Mouse (Mus musculus): Measurements from ENCODE around the gene S1pr4. TPM values are rescaled to one million over a fixed set of nuclear protein-coding genes. Genes with fewer than 3 reads are reported as not detected.

S1pr4 gene
- polyA plus RNA-seq, 1 experiment from 2014 or later = 1.7 TPM

DNA sequence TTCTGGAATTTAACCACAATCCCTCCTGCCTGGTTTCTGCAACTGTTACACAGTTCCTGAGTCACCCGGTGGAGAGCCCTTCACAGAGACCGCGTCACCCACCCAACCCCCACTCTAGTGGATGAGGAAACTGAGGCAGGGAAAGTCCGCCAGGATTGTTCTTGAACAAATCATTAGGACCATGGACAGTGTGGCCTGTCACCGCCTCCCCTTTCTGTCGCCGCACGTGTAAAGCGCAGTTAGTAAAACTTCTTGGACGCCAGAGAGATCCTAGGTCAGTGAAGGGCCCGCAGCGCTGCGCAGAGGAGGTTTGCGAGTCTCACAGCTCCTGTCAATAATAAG lies 47.0 kb downstream of the S1pr4 start:
- Histone ChIP-seq H3K27ac (ENCODE audit: low read length) (no peak overlapping the region), H3K9ac (replicated peaks; ENCODE audit: low read length) (no peak overlapping the region), H3K27me3 (ENCODE audit: insufficient read depth, low read length) (peaks cover 79% of the 10 kb centered on the region), H3K9me3 (ENCODE audit: low read length) (no peaks in the 10 kb centered on the region), H3K4me1 (ENCODE audit: insufficient read depth, low read length) (0 out of 2 replicates have a peak, but pooled peaks cover 3% of the 10 kb centered on the region), H3K4me2 (replicated peaks; ENCODE audit: low read depth, low read length) (no peak overlapping the region), H3K4me3 (ENCODE audit: low read length) (no peak overlapping the region), H3K36me3 (ENCODE audit: insufficient read depth, low read length) (no peaks in the 10 kb centered on the region)
- WGBS = 4% methylated on average over 14 of the region's 14 CpGs
- ATAC-seq (ENCODE audit: low FRiP score, low TSS enrichment) = no peak

DNA sequence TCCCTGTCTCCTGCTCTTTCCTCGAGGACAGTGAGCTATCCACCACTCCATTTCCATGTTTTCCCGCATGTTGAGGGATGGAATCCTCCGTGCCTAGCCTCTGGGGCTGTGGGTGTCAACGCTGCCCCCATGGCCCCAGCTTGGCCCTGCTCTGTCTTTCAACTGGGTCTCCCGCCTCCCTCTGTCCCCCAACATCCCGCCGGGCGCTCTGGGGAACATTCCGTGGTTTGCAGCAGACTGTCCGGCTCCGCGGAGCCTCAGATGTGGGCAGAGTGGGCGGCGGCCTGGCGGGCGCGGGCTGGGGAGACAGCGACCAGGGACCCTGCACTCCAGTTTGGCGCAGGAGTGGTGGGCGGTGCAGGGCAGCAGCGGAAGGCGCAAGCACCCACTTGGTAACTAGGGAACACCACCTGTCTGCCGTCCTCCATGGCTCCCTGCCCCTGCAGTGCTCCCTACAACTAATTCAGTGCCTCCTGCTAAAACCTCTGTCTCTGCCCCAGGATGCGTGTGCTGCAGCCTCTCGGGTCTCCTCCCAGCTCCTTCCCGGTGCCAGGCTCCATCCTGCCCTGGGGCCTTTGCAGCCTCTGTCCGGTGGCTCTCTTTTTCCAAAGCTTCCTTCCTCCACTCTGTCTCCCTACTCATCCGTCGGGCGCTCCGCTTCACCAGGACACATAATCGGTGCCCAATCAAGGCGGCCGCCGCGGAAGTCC lies 47.5 kb downstream of the S1pr4 start:
- Histone ChIP-seq H3K36me3 (ENCODE audit: insufficient read depth, low read length) (no peaks in the 10 kb centered on the region), H3K27ac (ENCODE audit: low read length) (no peak overlapping the region), H3K4me2 (replicated peaks; ENCODE audit: low read depth, low read length) (no peak overlapping the region), H3K4me1 (ENCODE audit: insufficient read depth, low read length) (0 out of 2 replicates have a peak, but pooled peaks cover 3% of the 10 kb centered on the region), H3K27me3 (ENCODE audit: insufficient read depth, low read length) (peaks cover 74% of the 10 kb centered on the region), H3K9me3 (ENCODE audit: low read length) (no peaks in the 10 kb centered on the region), H3K4me3 (ENCODE audit: low read length) (no peak overlapping the region), H3K9ac (replicated peaks; ENCODE audit: low read length) (0 out of 2 replicates have a peak overlapping the region, but pooled peaks have one; percentile 7)
- peak; percentile 6; the same call in 1 of the 2 replicates for ATAC-seq (ENCODE audit: low FRiP score, low TSS enrichment)
- 10% methylated on average over 35 of the region's 36 CpGs for WGBS

DNA sequence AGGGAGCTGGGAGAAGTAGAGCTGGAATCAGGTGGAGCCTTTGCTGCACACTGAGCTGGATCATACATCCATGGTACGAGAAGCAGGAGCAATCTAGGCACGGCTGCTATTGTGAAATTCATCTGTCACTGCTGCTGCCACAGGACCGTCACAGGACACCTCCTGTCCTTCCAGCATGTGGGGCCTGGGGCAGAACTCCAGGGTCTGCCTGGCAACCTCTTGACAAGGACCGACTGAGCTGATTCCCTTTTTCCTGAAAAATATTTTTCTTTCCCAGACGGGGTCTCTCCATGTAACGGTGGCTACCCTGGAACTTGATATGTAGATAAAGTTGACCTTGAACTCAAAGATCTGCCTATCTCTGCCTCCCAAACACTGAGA lies 48.6 kb downstream of the S1pr4 start:
- Histone ChIP-seq H3K9me3 (ENCODE audit: low read length) (no peaks in the 10 kb centered on the region), H3K27me3 (ENCODE audit: insufficient read depth, low read length) (peaks cover 63% of the 10 kb centered on the region), H3K9ac (replicated peaks; ENCODE audit: low read length) (no peak overlapping the region), H3K4me3 (ENCODE audit: low read length) (no peak overlapping the region), H3K36me3 (ENCODE audit: insufficient read depth, low read length) (no peaks in the 10 kb centered on the region), H3K4me1 (ENCODE audit: insufficient read depth, low read length) (0 out of 2 replicates have a peak, but pooled peaks cover 3% of the 10 kb centered on the region), H3K4me2 (replicated peaks; ENCODE audit: low read depth, low read length) (no peak overlapping the region), H3K27ac (ENCODE audit: low read length) (no peak overlapping the region)
- no peak for ATAC-seq (ENCODE audit: low FRiP score, low TSS enrichment)
- 30% methylated on average over 6 of the region's 6 CpGs for WGBS

DNA sequence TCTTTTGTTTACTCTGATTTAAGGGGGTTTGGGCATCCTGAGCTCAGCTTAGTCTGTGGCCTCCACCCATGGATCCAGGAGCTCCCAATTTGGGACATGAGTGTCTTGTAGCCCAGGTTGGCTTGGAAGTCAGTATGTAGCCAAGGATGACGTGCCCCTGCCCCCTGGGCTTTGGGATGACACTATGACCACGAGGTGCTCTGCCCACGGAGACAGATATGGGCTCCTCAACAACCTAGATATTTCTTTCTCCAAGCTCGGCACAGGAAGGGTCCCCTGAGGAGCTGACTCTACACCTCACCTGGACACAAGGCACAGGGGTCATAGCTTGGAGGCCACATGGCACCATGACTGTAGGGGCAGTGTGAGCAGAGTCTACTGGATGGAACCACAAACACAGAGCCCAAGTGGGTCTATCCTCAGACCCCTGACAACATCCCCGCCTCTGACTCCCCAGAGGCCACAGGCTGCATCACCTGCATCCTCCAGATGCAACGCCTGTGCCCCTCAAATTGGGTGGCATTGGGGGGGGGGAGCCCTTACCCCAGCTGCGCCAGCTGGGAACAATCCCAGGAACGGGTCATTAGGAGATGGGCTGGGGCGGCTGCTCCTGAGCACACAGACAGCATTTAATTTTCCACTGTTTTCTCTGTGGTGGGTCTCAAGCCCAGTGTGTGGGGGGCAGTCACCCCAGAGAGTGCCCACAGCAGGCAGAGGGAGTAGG lies 49.1 kb downstream of the S1pr4 start:
- 0 out of 2 replicates have a peak overlapping the region, but pooled peaks have one; percentile 9 for H3K9ac ChIP-seq (replicated peaks; ENCODE audit: low read length)
- ATAC-seq (ENCODE audit: low FRiP score, low TSS enrichment) = peak; percentile 20; the same call in 1 of the 2 replicates
- no peak overlapping the region for H3K4me2 ChIP-seq (replicated peaks; ENCODE audit: low read depth, low read length)
- H3K4me3 ChIP-seq (ENCODE audit: low read length) = no peak overlapping the region
- no peak overlapping the region for H3K27ac ChIP-seq (ENCODE audit: low read length)
- no peaks in the 10 kb centered on the region for H3K36me3 ChIP-seq (ENCODE audit: insufficient read depth, low read length)
- 0 out of 2 replicates have a peak, but pooled peaks cover 3% of the 10 kb centered on the region for H3K4me1 ChIP-seq (ENCODE audit: insufficient read depth, low read length)
- WGBS = 52% methylated on average over 9 of the region's 9 CpGs
- no peaks in the 10 kb centered on the region for H3K9me3 ChIP-seq (ENCODE audit: low read length)
- H3K27me3 ChIP-seq (ENCODE audit: insufficient read depth, low read length) = peaks cover 60% of the 10 kb centered on the region

DNA sequence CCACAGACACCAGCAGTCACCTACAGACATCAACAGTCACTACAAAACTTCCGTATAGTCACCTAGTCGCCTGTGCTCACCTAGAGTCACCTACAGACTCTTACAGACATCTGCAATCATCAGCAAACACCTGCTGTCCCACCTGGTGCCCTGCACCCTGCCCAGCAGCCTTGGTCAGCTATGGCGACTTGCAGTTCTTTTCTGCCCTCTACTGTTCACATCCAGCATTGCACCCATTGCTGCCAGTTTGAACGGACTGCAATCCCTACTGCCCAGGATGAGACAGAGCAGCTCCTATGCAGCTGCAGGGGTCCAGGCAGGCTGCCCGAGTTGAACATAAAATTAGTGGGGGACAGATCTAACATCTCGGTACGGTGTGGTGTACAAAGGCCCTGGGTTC lies 49.8 kb downstream of the S1pr4 start:
- Histone ChIP-seq H3K9ac (replicated peaks; ENCODE audit: low read length) (no peak overlapping the region), H3K4me2 (replicated peaks; ENCODE audit: low read depth, low read length) (no peak overlapping the region), H3K27me3 (ENCODE audit: insufficient read depth, low read length) (peaks cover 53% of the 10 kb centered on the region), H3K4me1 (ENCODE audit: insufficient read depth, low read length) (0 out of 2 replicates have a peak, but pooled peaks cover 3% of the 10 kb centered on the region), H3K27ac (ENCODE audit: low read length) (no peak overlapping the region), H3K9me3 (ENCODE audit: low read length) (no peaks in the 10 kb centered on the region), H3K36me3 (ENCODE audit: insufficient read depth, low read length) (no peaks in the 10 kb centered on the region), H3K4me3 (ENCODE audit: low read length) (no peak overlapping the region)
- 1% methylated on average over 7 of the region's 7 CpGs for WGBS
- peak; percentile 58 for ATAC-seq (ENCODE audit: low FRiP score, low TSS enrichment)

Small RNA genes within 50 kb of the gene (microRNA-seq; reads per million reads assigned to microRNA genes)
- gene Gm25595 = not detected

Other genes with a start within 250 kb of the S1pr4 start
- gene Matk, start 247.2 kb downstream of the S1pr4 start, polyA plus RNA-seq (2015; fragmentation: Nextera tagmentation; extraction: Ambion mirVana) = 8.2 and 8.9 TPM in 2 replicates
- gene Mrpl54, start 233.2 kb downstream of the S1pr4 start, polyA plus RNA-seq (2015; fragmentation: Nextera tagmentation; extraction: Ambion mirVana) = 218 and 238 TPM in 2 replicates
- gene Apba3, start 233.2 kb downstream of the S1pr4 start, polyA plus RNA-seq (2015; fragmentation: Nextera tagmentation; extraction: Ambion mirVana) = 88.6 and 88.7 TPM in 2 replicates
- gene Tjp3, start 208.6 kb downstream of the S1pr4 start, polyA plus RNA-seq (2015; fragmentation: Nextera tagmentation; extraction: Ambion mirVana) = 21.9 and 22.6 TPM in 2 replicates
- gene Pip5k1c, start 207.2 kb downstream of the S1pr4 start, polyA plus RNA-seq (2015; fragmentation: Nextera tagmentation; extraction: Ambion mirVana) = 62.9 and 63.9 TPM in 2 replicates
- gene Cactin, start 179.0 kb downstream of the S1pr4 start, polyA plus RNA-seq (2015; fragmentation: Nextera tagmentation; extraction: Ambion mirVana) = 42.3 and 43.2 TPM in 2 replicates
- 19.7 and 20.2 TPM in 2 replicates for gene Tbxa2r, start 171.4 kb downstream of the S1pr4 start, polyA plus RNA-seq (2015; fragmentation: Nextera tagmentation; extraction: Ambion mirVana)
- gene Gipc3, start 156.9 kb downstream of the S1pr4 start, polyA plus RNA-seq (2015; fragmentation: Nextera tagmentation; extraction: Ambion mirVana) = 0.09 TPM in 2 replicates
- gene Hmg20b, start 149.7 kb downstream of the S1pr4 start, polyA plus RNA-seq (2015; fragmentation: Nextera tagmentation; extraction: Ambion mirVana) = 90.6 and 94.5 TPM in 2 replicates
- 9.8 and 12.5 TPM in 2 replicates for gene Mfsd12, start 142.6 kb downstream of the S1pr4 start, polyA plus RNA-seq (2015; fragmentation: Nextera tagmentation; extraction: Ambion mirVana)
- 0.98 and 1.2 TPM in 2 replicates for gene 4930404N11Rik, start 134.3 kb downstream of the S1pr4 start, polyA plus RNA-seq (2015; fragmentation: Nextera tagmentation; extraction: Ambion mirVana)
- 111 and 115 TPM in 2 replicates for gene Fzr1, start 121.6 kb downstream of the S1pr4 start, polyA plus RNA-seq (2015; fragmentation: Nextera tagmentation; extraction: Ambion mirVana)
- gene Dohh, start 115.7 kb downstream of the S1pr4 start, polyA plus RNA-seq (2015; fragmentation: Nextera tagmentation; extraction: Ambion mirVana) = 87.6 and 104 TPM in 2 replicates
- 5.0 and 5.2 TPM in 2 replicates for gene Gm48551, start 115.7 kb downstream of the S1pr4 start, polyA plus RNA-seq (2015; fragmentation: Nextera tagmentation; extraction: Ambion mirVana)
- gene Gm48552, start 111.1 kb downstream of the S1pr4 start, polyA plus RNA-seq (2015; fragmentation: Nextera tagmentation; extraction: Ambion mirVana) = 1.4 and 1.6 TPM in 2 replicates
- 42.7 and 44.1 TPM in 2 replicates for gene Smim24, start 107.1 kb downstream of the S1pr4 start, polyA plus RNA-seq (2015; fragmentation: Nextera tagmentation; extraction: Ambion mirVana)
- 87.8 and 92.0 TPM in 2 replicates for gene Nfic, start 44.5 kb downstream of the S1pr4 start, polyA plus RNA-seq (2015; fragmentation: Nextera tagmentation; extraction: Ambion mirVana)
- 0.29 and 0.67 TPM in 2 replicates for gene Celf5, start 17.4 kb downstream of the S1pr4 start, polyA plus RNA-seq (2015; fragmentation: Nextera tagmentation; extraction: Ambion mirVana)
- 107 and 112 TPM in 2 replicates for gene Ncln, start 3.7 kb downstream of the S1pr4 start, polyA plus RNA-seq (2015; fragmentation: Nextera tagmentation; extraction: Ambion mirVana)
- gene Gna15, start 24.1 kb upstream of the S1pr4 start, polyA plus RNA-seq (2015; fragmentation: Nextera tagmentation; extraction: Ambion mirVana) = 0.70 and 0.98 TPM in 2 replicates
- gene Gna11, start 45.1 kb upstream of the S1pr4 start, polyA plus RNA-seq (2015; fragmentation: Nextera tagmentation; extraction: Ambion mirVana) = 92.3 and 92.7 TPM in 2 replicates
- gene Aes, start 59.4 kb upstream of the S1pr4 start, polyA plus RNA-seq (2015; fragmentation: Nextera tagmentation; extraction: Ambion mirVana) = 322 and 487 TPM in 2 replicates
- 41.0 and 52.0 TPM in 2 replicates for gene Tle2, start 74.4 kb upstream of the S1pr4 start, polyA plus RNA-seq (2015; fragmentation: Nextera tagmentation; extraction: Ambion mirVana)
- 18.5 and 22.8 TPM in 2 replicates for gene Tle6, start 100.9 kb upstream of the S1pr4 start, polyA plus RNA-seq (2015; fragmentation: Nextera tagmentation; extraction: Ambion mirVana)
- gene BC025920, start 106.1 kb upstream of the S1pr4 start, polyA plus RNA-seq (2015; fragmentation: Nextera tagmentation; extraction: Ambion mirVana) = 0.66 and 0.82 TPM in 2 replicates
- gene Sirt6, start 127.7 kb upstream of the S1pr4 start, polyA plus RNA-seq (2015; fragmentation: Nextera tagmentation; extraction: Ambion mirVana) = 41.8 and 48.4 TPM in 2 replicates
- gene Ankrd24, start 128.4 kb upstream of the S1pr4 start, polyA plus RNA-seq (2015; fragmentation: Nextera tagmentation; extraction: Ambion mirVana) = 16.0 and 17.6 TPM in 2 replicates
- gene Gm10778, start 148.9 kb upstream of the S1pr4 start, polyA plus RNA-seq (2015; fragmentation: Nextera tagmentation; extraction: Ambion mirVana) = 5.6 and 6.3 TPM in 2 replicates
- gene Zfp433, start 204.7 kb upstream of the S1pr4 start, polyA plus RNA-seq (2015; fragmentation: Nextera tagmentation; extraction: Ambion mirVana) = 17.9 and 19.4 TPM in 2 replicates

Measured in kidney, embryonic 16.5 days (tissue).